Mouse (Mus musculus) megakaryocyte-erythroid progenitor cell, adult 5-6 weeks (primary cell): ENCODE results near the gene Ormdl2. TPM values are rescaled to one million over a fixed set of nuclear protein-coding genes. Genes with fewer than 3 reads are reported as not detected.

Source experiments
- ATAC-seq: replicated peaks from 2 replicates; pipeline ENCODE4 v1.8.0; 2016; ENCODE audit warnings: mild to moderate bottlenecking, inconsistent platforms; ENCODE audit not compliant: severe bottlenecking, poor library complexity, low FRiP score, low TSS enrichment
- total RNA-seq, 2 experiments: library from RNA; stranded (forward) in 1 of 2; stranded (reverse) in 1 of 2; fragments of 200-1000, 215-1000 nt in 1 of 2; fragments of >200 nt in 1 of 2; fragmentation: Nextera tagmentation in 1 of 2; gene quantifications; 2 replicates each; pipeline ENCODE4 v1.2.3; 2014 to 2017

Ormdl2 gene
- total RNA-seq, 2 experiments from 2014 or later: 70.3 to 115 TPM

DNA sequence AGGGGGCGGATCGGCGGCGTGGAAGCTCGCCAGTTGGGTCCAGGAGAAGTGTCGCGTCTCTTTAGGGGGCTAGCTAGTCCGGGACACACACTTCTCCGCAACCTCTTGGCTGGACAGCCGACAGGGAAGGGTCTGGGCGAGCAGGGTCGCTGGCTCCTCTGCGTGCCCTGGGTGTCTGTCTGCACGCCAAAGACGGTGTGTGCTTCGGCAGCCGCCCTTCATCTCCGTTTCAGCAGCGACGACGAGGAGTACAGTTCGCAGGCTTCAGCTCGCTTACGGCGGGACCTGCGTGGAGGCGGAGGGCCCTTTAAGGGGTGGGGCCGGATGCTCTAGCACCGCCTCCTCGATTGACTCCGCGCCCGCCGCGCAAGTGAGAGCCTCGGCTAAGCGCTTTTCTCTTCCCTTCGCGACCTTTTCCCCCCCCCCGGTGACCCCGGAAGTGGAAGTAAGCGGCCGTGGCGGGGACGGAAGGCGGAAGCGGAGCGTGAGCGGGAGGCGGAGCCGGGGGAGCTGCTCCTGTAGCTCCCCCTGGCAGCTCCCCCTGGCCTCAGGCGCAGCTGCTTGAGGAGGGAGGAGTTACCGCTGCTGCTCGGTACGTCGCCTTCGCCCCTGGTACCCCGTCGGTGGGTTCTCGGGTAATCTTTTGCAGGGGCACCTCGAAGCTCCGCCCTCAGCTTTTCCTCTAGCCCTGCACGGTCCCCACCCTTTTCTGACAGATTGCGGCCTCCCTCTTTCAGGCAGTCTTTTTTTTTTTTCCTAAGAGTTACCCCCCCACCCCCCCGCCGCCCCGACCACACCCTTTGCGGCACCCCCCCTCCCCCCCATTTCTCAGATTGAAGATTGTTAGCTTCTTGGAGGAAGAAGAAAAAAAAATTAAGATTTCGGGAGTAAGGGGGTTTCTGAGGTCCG lies 16.1 kb downstream of the Ormdl2 start:
- peak; percentile 88 for ATAC-seq

DNA sequence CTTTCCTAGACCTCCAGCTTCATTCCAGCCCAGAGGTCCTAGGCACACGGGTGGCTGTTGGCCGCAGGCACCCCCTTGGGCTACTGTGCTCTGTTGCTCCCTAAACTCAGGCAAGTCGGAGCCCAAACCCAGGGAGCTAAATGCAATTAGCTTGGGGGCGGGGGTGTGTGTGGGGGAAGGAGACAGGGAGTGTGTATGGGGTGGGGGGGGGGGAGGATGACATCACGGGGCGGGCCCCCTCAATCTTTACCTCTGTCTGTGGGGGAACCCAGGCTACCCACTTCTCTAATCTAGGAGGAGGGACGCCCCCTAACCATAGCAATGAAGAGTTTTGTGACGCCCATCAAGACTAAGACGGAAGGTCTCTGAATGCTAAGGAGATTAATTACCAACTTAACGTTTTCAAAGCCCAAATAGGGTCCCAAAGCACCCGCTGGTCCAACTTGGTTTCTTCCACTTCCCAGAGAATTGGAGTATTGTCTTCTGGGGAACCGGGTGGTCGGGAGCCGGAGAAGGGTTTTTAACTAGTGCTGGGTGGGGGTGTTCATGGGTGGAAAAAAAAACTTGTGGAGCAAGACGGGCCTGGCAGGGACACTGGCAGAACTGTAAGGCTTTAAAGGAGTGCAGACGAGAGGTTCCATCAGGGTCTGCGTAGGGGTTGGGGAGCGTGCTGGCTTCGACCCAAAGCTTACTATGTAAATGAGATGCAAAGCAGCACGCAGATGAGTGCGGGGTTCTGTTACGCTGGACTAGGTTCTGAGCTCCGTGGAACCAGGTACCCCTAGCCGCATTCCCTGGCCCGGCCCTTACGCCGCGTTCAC lies 17.0 kb downstream of the Ormdl2 start, which contains the start of gene Tmem198b:
Tmem198b (minus strand) TSS at position 100 of the 821 bp plus-strand sequence.
- peak; percentile 40 for ATAC-seq

DNA sequence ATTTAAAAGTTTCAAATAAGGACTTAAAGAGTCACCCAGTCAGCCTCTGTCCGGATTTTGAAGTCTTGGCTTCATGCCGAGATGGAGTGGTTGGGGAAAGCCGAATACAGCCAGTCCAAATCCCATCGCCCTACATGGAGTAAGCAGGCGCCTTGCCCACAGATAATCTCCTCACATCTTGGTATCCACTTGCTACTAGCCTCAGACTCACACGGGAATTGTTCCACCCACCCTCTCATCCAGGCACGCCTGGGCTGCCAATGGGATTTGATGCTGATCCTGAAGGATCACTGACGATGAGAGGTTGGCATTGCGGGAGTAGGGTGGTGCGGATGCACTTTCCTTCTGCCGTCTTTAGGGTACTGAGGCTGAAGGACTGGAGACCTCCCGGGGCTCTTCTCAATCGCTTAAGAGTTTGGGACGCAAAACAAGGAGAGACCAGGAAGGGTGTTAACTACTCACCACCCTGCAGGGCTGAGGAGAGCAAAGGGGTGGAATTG lies 17.6 kb downstream of the Ormdl2 start, which contains the start of gene Dnajc14:
Dnajc14 (plus strand) TSS at position 292 of the 500 bp plus-strand sequence.
- ATAC-seq: no peak; the same call in 1 of the 2 replicates

DNA sequence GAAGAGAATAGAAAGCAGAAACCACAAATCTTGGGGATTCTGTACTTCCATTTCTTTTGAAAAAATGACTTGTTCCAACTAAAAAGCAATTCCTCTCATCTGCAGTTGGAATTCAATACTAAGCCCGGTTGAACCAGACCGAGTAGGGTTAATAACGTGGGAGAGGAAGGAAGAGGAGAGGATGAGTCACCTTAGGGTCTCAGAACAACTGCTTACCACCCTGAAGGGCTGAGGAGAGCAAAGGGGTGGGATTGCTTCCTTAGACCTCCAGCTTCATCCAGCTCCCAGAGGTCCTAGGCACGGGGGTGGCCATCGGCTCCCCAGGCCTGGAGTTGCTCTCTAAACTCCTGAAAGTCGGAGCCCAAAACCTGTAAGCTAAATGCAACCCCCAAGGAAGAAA lies 18.1 kb downstream of the Ormdl2 start:
- ATAC-seq: no peak

DNA sequence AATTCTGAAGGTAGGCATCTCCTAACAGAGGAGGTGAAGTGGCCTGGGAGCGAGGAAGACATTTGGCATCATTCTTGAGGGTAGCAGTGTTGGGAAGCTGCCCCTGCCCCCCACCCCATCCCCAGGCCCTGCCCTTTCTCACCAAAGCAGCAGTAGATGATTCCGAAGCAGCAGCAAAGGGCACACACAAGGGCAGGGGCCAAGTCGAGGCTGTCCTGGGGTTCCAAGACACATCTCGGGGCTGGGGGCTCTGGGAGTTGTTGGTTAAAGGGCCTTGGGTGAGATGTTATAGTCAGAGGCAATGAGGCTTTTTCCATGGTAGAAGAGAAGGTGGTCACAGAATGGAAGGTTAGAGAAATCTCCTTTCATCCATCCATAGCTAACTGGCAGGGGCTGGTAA lies 18.5 kb downstream of the Ormdl2 start:
- ATAC-seq: no peak

DNA sequence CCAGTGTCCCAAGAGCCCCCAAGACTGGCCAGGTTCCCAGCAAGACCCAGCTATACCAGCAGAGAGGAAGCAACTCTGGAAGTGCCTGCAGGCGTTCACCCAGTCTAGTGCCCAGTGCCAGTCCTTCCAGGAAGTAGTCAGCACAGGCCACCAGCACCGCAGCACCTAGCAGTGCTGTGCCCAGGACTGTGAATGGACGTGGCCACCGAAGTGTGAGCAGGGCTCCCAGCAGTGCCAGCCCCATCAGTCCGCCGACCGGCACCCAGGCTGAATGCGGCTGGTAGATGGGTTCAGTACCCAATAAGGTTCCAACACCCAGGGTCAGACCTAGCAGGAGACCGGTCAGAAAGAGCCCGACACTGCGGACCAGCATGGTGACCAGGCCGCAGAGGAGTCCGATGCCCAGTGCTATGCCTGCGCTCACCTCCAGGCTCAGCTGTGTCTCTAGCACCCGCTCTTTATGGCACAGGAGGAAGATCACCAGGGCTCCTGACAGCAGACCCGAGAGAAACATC lies 19.4 kb downstream of the Ormdl2 start:
- no peak for ATAC-seq

DNA sequence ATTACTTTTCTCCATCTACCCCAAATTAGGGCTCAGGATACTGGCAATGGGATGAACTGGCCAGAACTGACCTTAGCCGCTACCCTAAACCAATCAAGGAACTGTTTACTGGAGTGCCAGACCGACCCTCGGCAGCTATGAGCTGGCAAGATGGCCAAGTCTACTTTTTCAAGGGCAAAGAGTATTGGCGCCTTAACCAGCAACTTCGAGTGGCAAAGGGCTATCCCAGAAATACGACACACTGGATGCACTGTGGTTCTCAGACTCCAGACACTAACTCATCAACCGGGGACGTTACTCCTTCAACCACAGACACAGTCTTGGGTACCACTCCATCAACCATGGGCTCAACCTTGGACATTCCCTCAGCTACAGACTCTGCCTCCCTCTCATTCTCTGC lies 22.8 kb downstream of the Ormdl2 start:
- ATAC-seq: no peak

DNA sequence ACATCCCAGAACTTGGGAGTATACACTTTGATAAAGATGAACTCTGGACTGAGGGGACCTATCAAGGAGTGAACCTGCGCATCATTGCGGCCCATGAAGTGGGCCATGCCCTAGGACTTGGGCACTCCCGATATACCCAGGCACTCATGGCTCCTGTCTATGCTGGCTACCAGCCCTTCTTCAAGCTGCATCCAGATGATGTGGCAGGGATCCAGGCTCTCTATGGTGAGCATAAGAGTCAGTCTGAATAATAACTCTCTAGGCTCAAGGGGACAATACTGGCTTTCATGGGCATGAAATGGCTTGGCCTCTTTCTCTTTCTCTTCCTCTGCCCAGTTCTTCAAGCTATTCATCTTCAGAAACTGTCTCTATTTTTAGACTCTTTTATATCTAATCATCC lies 25.9 kb downstream of the Ormdl2 start:
- ATAC-seq: no peak

DNA sequence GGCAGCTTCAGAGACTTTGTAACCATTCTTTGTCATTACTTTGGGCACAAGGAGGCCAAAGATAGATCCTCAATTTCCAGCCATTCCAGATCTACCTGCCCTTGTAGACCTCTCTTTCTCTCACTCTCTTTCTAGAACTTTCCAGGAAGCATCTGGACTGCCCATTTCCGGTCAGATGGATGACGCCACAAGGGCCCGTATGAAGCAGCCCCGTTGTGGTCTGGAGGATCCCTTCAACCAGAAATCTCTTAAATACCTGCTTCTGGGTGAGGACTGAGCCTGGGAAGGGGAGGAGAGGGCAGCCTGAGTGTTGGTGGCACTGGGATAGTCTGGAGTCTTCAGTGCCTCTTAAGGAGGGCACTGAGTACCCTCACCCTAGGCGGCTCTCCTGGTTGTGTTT lies 27.1 kb downstream of the Ormdl2 start:
- no peak for ATAC-seq

DNA sequence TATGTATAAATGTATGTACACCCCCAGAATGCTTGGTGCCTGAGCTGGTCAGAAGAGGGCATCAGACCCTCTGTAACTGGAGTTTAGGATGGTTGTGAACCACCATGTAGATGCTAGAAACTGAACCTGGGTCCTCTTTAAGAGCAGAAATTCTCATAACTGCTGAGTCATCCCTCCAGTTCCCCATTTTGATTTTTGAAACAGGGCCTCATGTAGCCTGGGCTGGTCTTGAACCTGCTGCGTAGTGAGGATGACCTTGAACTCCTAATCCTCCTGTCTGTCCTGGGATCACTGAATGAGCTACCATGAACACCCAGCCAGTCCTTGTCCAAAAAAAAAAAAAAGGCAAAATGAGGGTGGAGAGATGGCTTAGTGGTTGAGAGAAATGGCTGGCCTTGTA lies 28.2 kb downstream of the Ormdl2 start:
- no peak for ATAC-seq

DNA sequence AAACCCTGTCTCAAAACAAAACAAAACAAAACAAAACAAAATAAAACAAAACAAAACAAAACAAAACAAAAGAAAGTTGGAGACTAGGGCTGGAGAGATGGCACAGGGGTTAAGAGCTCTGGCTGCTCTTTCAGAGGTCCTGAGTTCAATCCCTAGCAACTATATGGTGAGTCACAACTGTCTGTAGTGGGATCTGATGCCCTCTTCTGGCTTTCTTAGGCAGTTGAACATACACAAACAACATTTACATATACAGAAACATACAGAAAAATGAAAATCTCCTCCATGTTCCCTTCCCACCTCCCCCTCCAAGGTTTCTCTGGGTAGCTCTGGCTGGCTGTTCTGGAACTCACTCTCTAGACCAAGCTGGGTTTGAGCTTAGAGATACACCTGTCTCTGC lies 29.4 kb downstream of the Ormdl2 start:
- no peak for ATAC-seq

DNA sequence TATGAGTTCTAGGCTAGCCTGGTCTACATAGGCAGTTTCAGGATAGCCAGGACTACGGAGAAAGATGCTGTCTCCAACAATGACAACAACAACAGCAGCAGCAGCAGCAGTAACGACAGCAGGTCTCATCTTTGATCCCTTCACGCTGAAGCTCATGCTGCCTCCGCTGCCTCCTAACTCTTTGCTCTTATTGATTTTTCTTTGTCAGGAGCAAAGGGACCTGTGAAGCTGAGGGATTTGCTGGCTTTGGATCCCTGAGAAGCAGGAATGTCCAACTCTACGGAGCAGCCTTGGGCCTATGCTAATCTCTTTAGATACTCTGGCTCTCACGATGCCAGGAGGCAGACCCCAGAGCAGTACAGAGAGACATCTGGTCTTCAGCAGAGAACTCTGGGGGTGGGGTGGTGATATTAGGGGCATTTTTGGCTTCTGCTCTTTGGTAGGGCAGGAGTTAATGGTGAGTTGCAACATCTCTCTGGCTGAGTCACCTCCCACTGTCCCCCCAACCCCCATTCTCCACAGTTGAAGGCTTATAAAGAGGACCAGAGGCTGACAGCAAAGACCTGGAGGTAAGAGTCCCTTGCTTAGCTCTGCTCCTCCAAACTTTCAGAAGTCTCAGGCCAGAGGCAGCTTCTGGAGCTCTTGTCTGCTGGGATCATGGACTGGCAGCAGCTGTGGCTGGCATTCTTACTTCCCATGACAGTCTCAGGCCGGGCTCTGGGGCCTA lies 30.9 kb downstream of the Ormdl2 start, which contains the start of gene Mmp19:
Mmp19 (plus strand) TSS at position 513 of the 727 bp plus-strand sequence.
- no peak for ATAC-seq

DNA sequence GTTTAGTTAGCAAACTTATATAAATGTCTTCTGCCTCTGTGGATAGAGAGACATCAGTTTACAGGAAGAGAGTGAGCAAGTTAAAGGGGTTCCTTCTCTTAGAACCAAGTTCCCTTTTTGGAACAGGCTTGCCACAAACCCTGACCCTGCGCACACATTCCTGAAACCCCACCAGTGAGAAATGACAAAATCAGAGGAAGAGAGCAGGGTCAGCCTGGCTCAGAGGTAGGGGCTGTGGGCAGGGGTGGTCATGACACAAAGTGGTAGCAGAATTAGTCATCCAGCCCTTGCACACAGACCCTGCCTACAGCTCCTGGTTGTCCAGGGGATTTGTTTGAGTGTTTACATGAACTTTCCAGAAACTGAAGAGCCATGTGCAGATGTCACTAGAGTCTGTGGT lies 41.2 kb downstream of the Ormdl2 start:
- no peak for ATAC-seq

DNA sequence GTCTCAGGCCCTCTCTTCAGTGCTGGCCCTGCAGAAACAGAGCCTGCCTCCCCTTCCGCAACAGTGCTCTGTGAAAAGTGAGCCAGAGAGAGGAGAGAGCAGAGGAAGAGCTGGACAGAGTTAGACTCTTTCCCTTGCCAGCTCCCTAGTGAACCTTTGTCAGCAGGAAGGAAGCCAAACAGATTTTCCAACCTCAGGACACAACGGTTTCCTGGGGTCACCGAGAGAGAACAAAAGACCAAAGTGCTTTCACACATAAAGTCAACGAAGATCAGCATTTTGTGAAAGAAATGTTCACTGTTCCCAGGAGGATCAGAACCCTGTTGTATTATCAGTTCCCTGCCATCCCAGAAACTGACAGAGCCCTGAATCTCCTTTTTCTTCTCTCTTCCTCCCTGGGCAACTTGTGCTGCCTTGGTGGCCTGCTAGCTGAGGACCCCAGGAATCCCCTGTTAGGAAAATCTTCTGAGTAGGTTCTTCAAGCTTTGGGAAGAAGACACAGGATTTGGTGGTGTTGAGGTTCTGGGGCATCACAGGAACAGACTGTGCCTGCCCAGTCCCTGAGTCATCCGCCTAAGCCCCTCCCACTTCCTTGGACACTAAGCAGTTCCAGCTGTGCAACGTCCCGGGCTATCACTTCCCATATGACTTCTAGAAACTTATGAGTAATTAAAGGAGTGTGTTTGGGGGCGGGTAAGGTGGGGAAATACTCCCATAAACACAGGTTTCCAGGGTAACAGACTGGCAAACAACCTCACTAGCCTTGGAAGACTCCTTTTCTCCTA lies 42.2 kb downstream of the Ormdl2 start:
- ATAC-seq: peak; percentile 63

DNA sequence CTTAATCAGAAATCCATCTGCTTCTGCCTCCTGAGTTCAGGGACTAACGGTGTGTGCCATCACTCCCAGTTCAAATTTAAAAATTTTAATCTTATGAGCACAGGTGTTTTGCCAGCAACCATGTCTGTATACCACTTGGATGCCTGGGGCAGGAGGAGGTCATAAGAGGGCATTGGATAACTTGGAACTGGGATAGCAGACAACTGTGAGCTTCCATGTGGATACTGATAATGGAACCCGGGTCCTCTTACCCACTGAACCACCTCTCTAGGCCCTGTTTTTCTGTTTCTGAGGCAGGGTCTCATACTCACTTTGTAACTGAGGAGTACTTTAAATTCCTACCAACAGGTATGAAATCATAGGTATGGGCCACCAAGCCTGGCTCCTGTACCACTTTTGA lies 43.0 kb downstream of the Ormdl2 start:
- ATAC-seq: no peak

DNA sequence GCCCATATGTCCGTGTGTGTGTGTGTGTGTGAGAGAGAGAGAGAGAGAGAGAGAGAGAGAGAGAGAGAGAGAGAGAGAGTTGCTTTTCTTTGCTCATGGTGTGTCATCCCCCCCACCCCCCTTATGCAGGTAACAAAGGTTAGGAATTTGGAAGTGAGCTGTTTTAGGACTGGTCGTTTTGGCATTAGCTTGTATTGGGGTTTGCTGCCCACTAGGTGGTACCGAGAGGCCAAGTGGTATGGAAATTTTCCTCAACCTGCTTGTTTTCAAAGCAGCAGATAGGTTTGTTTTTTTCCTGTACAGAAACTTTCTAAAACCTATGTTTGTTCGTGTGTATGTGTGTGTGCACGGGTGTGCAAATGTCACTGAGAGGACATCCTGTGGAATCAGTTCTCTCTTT lies 47.8 kb downstream of the Ormdl2 start:
- ATAC-seq: peak; percentile 85

DNA sequence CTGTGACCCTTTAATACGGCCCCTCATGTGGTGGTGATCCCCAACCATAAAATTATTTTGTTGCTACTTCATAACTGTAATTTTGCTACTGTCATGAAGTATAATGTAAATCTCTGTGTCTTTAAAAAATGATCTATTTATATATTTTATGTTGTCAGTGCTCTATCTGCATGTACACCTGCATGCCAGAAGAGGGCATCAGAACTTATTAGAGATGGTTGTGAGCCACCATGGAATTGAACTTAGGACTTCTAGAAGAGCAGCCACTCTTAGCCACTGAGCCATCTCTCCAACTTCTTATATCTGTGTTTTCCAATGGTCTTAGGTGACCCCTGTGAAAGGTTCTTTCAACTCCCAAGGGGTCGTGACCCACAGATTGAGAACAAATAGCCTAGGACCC lies 48.5 kb downstream of the Ormdl2 start:
- ATAC-seq: no peak
